Mouse (Mus musculus) CH12.LX (cell line): ENCODE results near the gene Scpep1. TPM values are rescaled to one million over a fixed set of nuclear protein-coding genes. Genes with fewer than 3 reads are reported as not detected.
"Not testable (repeated sequence)": the region's sequence is repeated elsewhere in the genome, so short reads cannot be mapped to it uniquely, and the experiment has no call there.

Experiments
- DNase-seq: peaks from one replicate; pipeline ENCODE4 v3.0.0-alpha.2; 2013; ENCODE audit errors: extremely low read depth
- H3K27ac ChIP-seq: 2 replicates; pipeline ENCODE4 v1.5.1; 2012; ENCODE audit warnings: low read depth, mild to moderate bottlenecking, control low read depth, moderate library complexity; ENCODE audit not compliant: insufficient read depth
- H3K27me3 ChIP-seq: replicated peaks from 2 replicates; pipeline ENCODE3; 2012; ENCODE audit warnings: inconsistent platforms
- H3K36me3 ChIP-seq, 2 experiments: replicated peaks in 1 of 2; 2 replicates each; pipeline versions ENCODE3 to v1.6.1; 2012; ENCODE audit warnings: inconsistent platforms in 1 of 2, low read length in 1 of 2, mild to moderate bottlenecking in 1 of 2, mixed read lengths in 1 of 2, moderate library complexity in 1 of 2; ENCODE audit not compliant: control insufficient read depth in 1 of 2, insufficient read depth in 1 of 2
- H3K4me1 ChIP-seq, 2 experiments: 2 replicates each; pipeline ENCODE4 v1.6.1; 2012; ENCODE audit warnings: inconsistent platforms in 1 of 2, moderate library complexity in 1 of 2; ENCODE audit not compliant: insufficient read depth in 2 of 2, control insufficient read depth in 1 of 2
- H3K4me2 ChIP-seq: 2 replicates; pipeline ENCODE4 v1.6.1; 2012; ENCODE audit warnings: low read depth, mild to moderate bottlenecking, control low read depth; ENCODE audit not compliant: poor library complexity, insufficient read depth, severe bottlenecking
- H3K4me3 ChIP-seq, 3 experiments: fragments of 150-350 bp in 1 of 3; sonication (generic) in 1 of 3; replicated peaks in 1 of 3; 2 replicates each; pipeline versions ENCODE3 to v1.5.1; 2011 to 2012; ENCODE audit warnings: low read depth in 2 of 3, low read length in 2 of 3, mild to moderate bottlenecking in 2 of 3, moderate library complexity in 2 of 3, control low read depth in 1 of 3, improper control_type of control experiment in 1 of 3, inconsistent platforms in 1 of 3, mixed read lengths in 1 of 3; ENCODE audit not compliant: poor library complexity in 1 of 3
- H3K79me2 ChIP-seq: replicated peaks from 2 replicates; pipeline ENCODE4 v1.6.1; 2012; ENCODE audit warnings: mild to moderate bottlenecking, moderate library complexity; ENCODE audit not compliant: control insufficient read depth, poor library complexity, insufficient read depth, severe bottlenecking; ENCODE audit errors: extremely low read depth
- H3K9ac ChIP-seq: 2 replicates; pipeline ENCODE4 v1.6.1; 2012; ENCODE audit warnings: low read depth, mild to moderate bottlenecking, control low read depth, moderate library complexity; ENCODE audit not compliant: insufficient read depth
- H3K9me3 ChIP-seq: replicated peaks from 2 replicates; pipeline ENCODE3; 2012; ENCODE audit warnings: low read length, inconsistent platforms, mixed read lengths
- CHD1 ChIP-seq: IDR thresholded peaks from 2 replicates; pipeline ENCODE4 v1.6.1; 2012; ENCODE audit warnings: low read depth, low read length, improper control_type of control experiment, inconsistent platforms
- CHD2 ChIP-seq: IDR thresholded peaks from 2 replicates; pipeline ENCODE4 v1.6.1; 2011; ENCODE audit warnings: low read length, improper control_type of control experiment
- IRF4 ChIP-seq: IDR thresholded peaks from 2 replicates; pipeline ENCODE4 v1.6.1; 2014; ENCODE audit warnings: low read depth, mild to moderate bottlenecking, inconsistent platforms, low read length, improper control_type of control experiment
- KAT2A ChIP-seq: IDR thresholded peaks from 2 replicates; pipeline ENCODE4 v1.6.1; 2012; ENCODE audit warnings: low read length, improper control_type of control experiment, inconsistent platforms; ENCODE audit not compliant: insufficient replicate concordance
- MAX ChIP-seq: IDR thresholded peaks from 2 replicates; pipeline ENCODE4 v1.6.1; 2011; ENCODE audit warnings: low read length, improper control_type of control experiment
- MAZ ChIP-seq: IDR thresholded peaks from 2 replicates; pipeline ENCODE4 v1.6.1; 2012; ENCODE audit warnings: low read depth, mild to moderate bottlenecking, inconsistent platforms, low read length, improper control_type of control experiment, moderate library complexity
- MXI1 ChIP-seq: IDR thresholded peaks from 2 replicates; pipeline ENCODE4 v1.6.1; 2011; ENCODE audit warnings: mild to moderate bottlenecking, low read depth, low read length, improper control_type of control experiment
- NRF1 ChIP-seq: IDR thresholded peaks from 2 replicates; pipeline ENCODE4 v1.6.1; 2014; ENCODE audit warnings: low read depth, mild to moderate bottlenecking, inconsistent platforms, low read length, improper control_type of control experiment, moderate library complexity
- POLR2A ChIP-seq: IDR thresholded peaks from 2 replicates; pipeline ENCODE4 v1.6.1; 2011; ENCODE audit warnings: low read depth, mild to moderate bottlenecking, improper control_type of control experiment, low read length
- POLR2AphosphoS2 ChIP-seq: IDR thresholded peaks from 2 replicates; pipeline ENCODE4 v1.6.1; 2011; ENCODE audit warnings: low read depth, low read length, improper control_type of control experiment
- SIN3A ChIP-seq: IDR thresholded peaks from 2 replicates; pipeline ENCODE4 v1.6.1; 2012; ENCODE audit warnings: low read length, improper control_type of control experiment, inconsistent platforms
- UBTF ChIP-seq: IDR thresholded peaks from 2 replicates; pipeline ENCODE4 v1.6.1; 2012; ENCODE audit warnings: low read depth, mild to moderate bottlenecking, inconsistent platforms, low read length, improper control_type of control experiment, moderate library complexity
- USF1 ChIP-seq: IDR thresholded peaks from 2 replicates; pipeline ENCODE4 v1.6.1; 2014; ENCODE audit warnings: low read depth, mild to moderate bottlenecking, inconsistent platforms, low read length, improper control_type of control experiment
- ZC3H11A ChIP-seq: IDR thresholded peaks from 2 replicates; pipeline ENCODE4 v1.6.1; 2012; ENCODE audit warnings: low read depth, mild to moderate bottlenecking, inconsistent platforms, low read length, improper control_type of control experiment
- dilution Hi-C: fragments of 300-500 bp; cut with MboI; formaldehyde crosslinking; loops from 2 replicates; pipeline ENCODE4 v1.14.3; 2020; ENCODE audit warnings: low sequenced_read_pairs; ENCODE audit not compliant: extremely low pct_unique_long_range_greater_than_20kb, extremely low pct_ligation_motif_present
- in situ Hi-C: fragments of 300-500 bp; cut with MboI; formaldehyde crosslinking; loops from 3 replicates; pipeline ENCODE4 v1.14.3; 2019; ENCODE audit warnings: low sequenced_read_pairs, low pct_ligation_motif_present, low pct_unique_long_range_greater_than_20kb, mixed read lengths
- polyA plus RNA-seq: library from polyadenylated mRNA; unstranded; fragments of >175 nt; gene quantifications from 2 replicates; pipeline ENCODE4 v1.2.1, GENCODE M21; 2012; ENCODE audit warnings: low read depth; ENCODE audit not compliant: insufficient read length
- total RNA-seq, 2 experiments: library from RNA; depleted of rRNA; stranded (reverse); fragments of 300-350 nt in 1 of 2; fragments of >200 nt in 1 of 2; gene quantifications; 2 replicates each; pipeline ENCODE4 v1.2.3; 2012 to 2014

The Scpep1 gene
- total and polyA plus RNA-seq, 3 experiments = 84.5 to 210 (median 121) TPM

DNA sequence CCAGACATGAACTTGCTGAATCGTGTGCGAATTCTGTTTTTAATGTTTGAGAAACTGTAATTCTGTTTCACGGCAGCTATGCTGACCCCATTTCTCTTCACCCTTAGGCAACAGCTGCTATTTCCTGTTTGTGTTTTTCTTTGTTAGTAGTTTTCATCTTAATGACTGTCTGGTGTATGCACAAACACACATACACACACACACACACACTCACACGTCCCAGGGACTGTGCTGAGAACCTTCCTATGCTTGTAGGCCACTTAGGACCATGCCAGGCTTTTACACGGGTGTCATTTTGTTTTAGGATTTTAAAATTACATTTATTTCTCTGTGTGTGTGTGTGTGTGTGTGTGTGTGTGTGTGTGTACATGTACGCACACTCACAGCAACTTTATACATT is 55.7 kb downstream of the Scpep1 start:
- peaks cover 5 to 14% of the 10 kb centered on the region in 2 experiments; a peak in 3 of 4 replicates for H3K4me1 ChIP-seq
- no peak overlapping the region for H3K4me3 ChIP-seq
- H3K27me3 ChIP-seq = no peaks in the 10 kb centered on the region
- no peaks in the 10 kb centered on the region for H3K36me3 ChIP-seq
- dilution Hi-C loops (no loop called here), in situ Hi-C loops (no loop called here)
- no peak overlapping the region for H3K9ac ChIP-seq
- H3K27ac ChIP-seq = no peak overlapping the region
- H3K4me2 ChIP-seq = no peak overlapping the region
- no peaks in the 10 kb centered on the region for H3K79me2 ChIP-seq
- DNase-seq = no peak
- no peak for TF ChIP-seq POLR2AphosphoS2
- TF ChIP-seq ZC3H11A = no peak
- no peak for TF ChIP-seq UBTF
- TF ChIP-seq NRF1 = no peak
- no peak for TF ChIP-seq MAX
- no peak for TF ChIP-seq USF1
- H3K9me3 ChIP-seq = no peaks in the 10 kb centered on the region

DNA sequence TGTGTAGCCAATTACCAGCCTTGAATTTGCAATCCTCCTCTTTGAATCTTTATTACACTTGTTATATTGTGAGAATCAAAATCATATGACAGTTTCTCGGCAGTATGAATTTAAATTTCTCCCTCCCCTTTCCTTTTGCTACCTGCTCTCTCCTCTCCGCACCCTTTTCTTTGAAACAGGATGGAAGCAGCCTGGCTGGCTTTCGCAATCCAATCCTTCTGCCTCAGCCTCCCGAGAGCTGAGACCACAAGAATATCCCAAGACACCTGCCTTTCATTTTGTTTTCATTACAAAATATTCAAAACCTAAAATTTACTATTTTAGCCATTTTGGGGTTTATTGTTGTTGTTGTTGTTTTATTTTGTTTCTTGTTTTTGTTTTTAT is 56.9 kb downstream of the Scpep1 start:
- Histone ChIP-seq H3K4me1 (peaks cover 0 to 7% of the 10 kb centered on the region in 2 experiments; a peak in 2 of 4 replicates), H3K36me3 (no peaks in the 10 kb centered on the region), H3K79me2 (no peaks in the 10 kb centered on the region), H3K9me3 (no peaks in the 10 kb centered on the region), H3K27me3 (no peaks in the 10 kb centered on the region), H3K9ac (no peak overlapping the region), H3K4me3 (no peak overlapping the region), H3K27ac (no peak overlapping the region), H3K4me2 (no peak overlapping the region)
- TF ChIP-seq POLR2A (no peak), POLR2AphosphoS2 (no peak), CHD1 (no peak), KAT2A (no peak)
- in situ Hi-C loops = no loop called here
- no peak for DNase-seq
- dilution Hi-C loops = no loop called here

DNA sequence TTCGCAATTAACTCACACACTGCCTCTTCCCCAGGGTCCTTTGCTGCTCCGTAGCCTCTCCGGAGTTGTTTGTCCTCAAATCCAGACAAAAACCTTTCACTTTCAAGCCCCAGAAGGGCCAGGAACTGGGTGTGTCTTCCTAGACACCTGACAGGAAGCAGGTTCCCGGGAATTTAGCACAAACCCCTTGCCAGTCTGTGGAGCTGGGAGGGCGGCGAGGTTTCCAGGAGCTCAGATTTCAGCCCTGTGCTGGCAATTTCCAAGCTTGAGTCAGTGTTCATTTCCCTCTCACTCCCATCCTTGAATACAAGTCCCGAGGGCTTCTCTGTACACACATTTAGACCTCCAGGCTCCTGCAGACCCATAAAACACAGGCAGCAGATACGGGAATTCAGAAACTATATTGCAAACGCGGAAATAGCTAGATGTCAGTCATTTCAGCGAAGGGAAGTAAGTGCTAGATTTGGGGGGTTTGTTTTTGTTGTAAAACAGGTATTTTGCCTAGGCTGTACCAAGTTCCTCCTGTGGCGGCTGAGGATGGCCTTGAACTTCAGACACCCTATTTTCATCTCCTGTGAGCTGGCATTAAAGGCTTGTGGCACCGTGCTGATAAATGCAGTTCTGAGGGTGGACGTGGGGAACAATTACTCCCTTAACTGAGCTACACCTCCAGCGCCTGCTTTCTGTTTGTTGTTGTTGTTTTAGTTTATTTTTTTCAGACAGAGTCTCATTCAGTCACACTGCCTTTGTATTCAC is 57.5 kb downstream of the Scpep1 start:
- in situ Hi-C loops = no loop called here
- H3K9ac ChIP-seq = no peak overlapping the region

DNA sequence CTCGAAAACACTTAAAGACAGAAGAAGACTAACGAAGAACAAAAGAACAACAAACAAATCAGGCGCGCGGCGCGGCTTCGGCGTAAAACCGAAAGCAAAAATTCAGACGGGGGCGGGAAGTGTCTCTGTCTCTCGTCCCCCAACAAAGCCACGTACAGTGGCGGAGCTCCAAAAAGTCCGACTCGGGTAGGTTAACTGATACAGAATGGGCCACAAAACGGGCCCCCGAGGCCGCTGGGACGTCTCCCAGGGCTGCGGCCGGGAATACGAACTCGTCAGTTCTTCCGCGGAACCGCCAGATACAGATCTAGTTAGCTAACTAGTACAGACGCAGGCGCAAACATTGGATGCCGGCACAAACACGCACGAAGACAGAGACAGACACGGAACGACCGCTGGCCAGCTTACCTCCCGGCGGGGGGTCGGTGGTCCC is 59.4 kb downstream of the Scpep1 start:
- in situ Hi-C loops = not testable (repeated sequence)
- H3K4me3 ChIP-seq = peak overlapping the region in 1 of 3 experiments; percentile 52

More for the DNA sequence above, 57.5 kb downstream of the Scpep1 start:
- DNase-seq = no peak
- H3K79me2 ChIP-seq = no peaks in the 10 kb centered on the region
- TF ChIP-seq POLR2A (no peak), CHD2 (no peak), SIN3A (no peak), MXI1 (no peak), MAZ (no peak), IRF4 (no peak), CHD1 (no peak)
- H3K4me3 ChIP-seq = no peak overlapping the region
- no peaks in the 10 kb centered on the region for H3K27me3 ChIP-seq
- H3K4me2 ChIP-seq = no peak overlapping the region
- dilution Hi-C loops = no loop called here
- H3K36me3 ChIP-seq = peaks cover 0 to 2% of the 10 kb centered on the region in 2 experiments
- H3K4me1 ChIP-seq = peaks cover 0 to 2% of the 10 kb centered on the region in 2 experiments; a peak in 2 of 4 replicates
- H3K27ac ChIP-seq = no peak overlapping the region
- H3K9me3 ChIP-seq = no peaks in the 10 kb centered on the region

More for the DNA sequence above, 59.4 kb downstream of the Scpep1 start:
- DNase-seq, H3K27ac ChIP-seq, H3K4me2 ChIP-seq, H3K4me1 ChIP-seq, H3K36me3 ChIP-seq, H3K79me2 ChIP-seq, H3K9me3 ChIP-seq, H3K9ac ChIP-seq, H3K27me3 ChIP-seq, dilution Hi-C loops: not testable (repeated sequence)
